Mouse (Mus musculus) gastrocnemius, adult 2 months (tissue): ENCODE data around the gene Myl4. TPM values are rescaled to one million over a fixed set of nuclear protein-coding genes. Genes with fewer than 3 reads are reported as not detected.

Experiments
- DNase-seq: peaks from one replicate; pipeline ENCODE4 v3.0.0; 2022
- H3K27ac ChIP-seq: fragments of 200-600 bp; 2 replicates; pipeline ENCODE4 v1.8.1; 2022; ENCODE audit warnings: mild to moderate bottlenecking
- H3K4me3 ChIP-seq: fragments of 200-600 bp; 2 replicates; pipeline ENCODE4 v1.8.1; 2022; ENCODE audit warnings: mild to moderate bottlenecking, moderate library complexity
- CTCF ChIP-seq: fragments of 200-600 bp; IDR thresholded peaks from 2 replicates; pipeline ENCODE4 v1.8.1; 2022; ENCODE audit warnings: antibody characterized with exemption, mild to moderate bottlenecking, moderate library complexity
- intact Hi-C: fragments of 180-260 bp; cut with DNase I; formaldehyde crosslinking; loops from one replicate; pipeline ENCODE4 v1.15.1; 2025
- total RNA-seq, 2 experiments: library from RNA; stranded (reverse); gene quantifications; 2 replicates each; pipeline ENCODE4 v1.2.3; 2021

Myl4 gene
- total RNA-seq, 2 experiments from 2014 or later: 2.9 to 8.1 TPM

GRCm38 (mm10) chr11:104590148-104590547 lies 39.7 kb downstream of the Myl4 start:
- TF ChIP-seq CTCF: no peak; the same call in none of the 2 replicates
- no peak overlapping the region for H3K4me3 ChIP-seq
- no peak overlapping the region for H3K27ac ChIP-seq
- DNase-seq: peak; percentile 79
- intact Hi-C loops: loop anchor here (5.0 to 10.0 kb wide), 2 partner anchors 72 to 535 kb away; partner anchors contain the start of gene Mettl2

DNA sequence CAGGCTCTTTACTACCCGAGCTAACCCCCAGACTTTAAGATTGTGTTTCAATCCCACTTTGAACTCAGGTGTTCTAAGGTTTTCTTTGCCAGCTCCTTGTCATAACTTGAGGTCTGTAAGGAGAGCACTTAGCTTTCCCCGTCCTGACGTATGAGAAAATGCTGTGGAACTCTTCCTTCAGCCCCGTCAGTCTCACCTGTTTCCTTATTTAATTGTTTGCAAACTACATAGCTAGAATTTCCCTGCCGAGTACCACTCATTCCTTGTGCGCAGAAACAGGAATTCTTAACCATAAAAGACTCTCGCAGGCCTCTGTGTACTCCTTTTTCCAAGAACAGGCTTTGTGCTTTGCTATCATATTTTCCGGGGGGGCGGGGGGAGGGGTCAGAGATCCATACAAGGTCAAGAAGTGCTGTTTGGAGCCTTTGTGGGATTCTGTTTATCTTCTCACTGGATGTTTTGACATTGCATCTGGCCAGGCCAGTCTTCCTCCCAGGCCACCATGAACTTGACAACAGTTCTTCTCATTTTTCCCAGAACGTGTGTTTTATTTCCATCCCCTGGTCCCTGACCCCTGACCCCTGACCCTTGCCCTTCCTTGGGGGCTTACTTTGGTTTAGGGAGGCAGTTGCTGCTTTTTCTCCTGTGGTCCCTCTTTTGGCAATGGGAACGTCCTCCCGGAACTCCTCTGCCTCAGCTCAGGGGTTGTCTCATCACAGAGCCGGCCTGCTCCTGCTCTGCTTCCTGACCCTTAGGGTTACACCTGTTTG lies 41.8 kb downstream of the Myl4 start:
- intact Hi-C loops: loop anchor here (5.0 to 10.0 kb wide), 2 partner anchors 70 to 533 kb away; partner anchors contain the start of gene Mettl2
- Histone ChIP-seq H3K27ac (no peak overlapping the region), H3K4me3 (no peak overlapping the region)
- no peak for TF ChIP-seq CTCF
- no peak for DNase-seq

- no peak overlapping the region for H3K4me3 ChIP-seq
- intact Hi-C loops: loop anchor here (10.0 kb wide), 1 partner anchor 528 kb away; the partner anchor contains the start of gene Mettl2
- DNase-seq: no peak
- H3K27ac ChIP-seq: no peak overlapping the region
- TF ChIP-seq CTCF: no peak
Observed at GRCm38 (mm10) chr11:104596365-104596764, 45.9 kb downstream of the Myl4 start.

- Histone ChIP-seq H3K27ac (no peak overlapping the region), H3K4me3 (no peak overlapping the region)
- intact Hi-C loops: loop anchor here (10.0 kb wide), 1 partner anchor 525 kb away; the partner anchor contains the start of gene Mettl2
- DNase-seq: no peak
- TF ChIP-seq CTCF: no peak
Observed at GRCm38 (mm10) chr11:104599265-104599945, 48.9 kb downstream of the Myl4 start.

GRCm38 (mm10) chr11:104600675-104601074 lies 50.2 kb downstream of the Myl4 start:
- Histone ChIP-seq H3K27ac (no peak overlapping the region), H3K4me3 (no peak overlapping the region)
- TF ChIP-seq CTCF: no peak
- no peak for DNase-seq
- intact Hi-C loops: no loop called here

DNA sequence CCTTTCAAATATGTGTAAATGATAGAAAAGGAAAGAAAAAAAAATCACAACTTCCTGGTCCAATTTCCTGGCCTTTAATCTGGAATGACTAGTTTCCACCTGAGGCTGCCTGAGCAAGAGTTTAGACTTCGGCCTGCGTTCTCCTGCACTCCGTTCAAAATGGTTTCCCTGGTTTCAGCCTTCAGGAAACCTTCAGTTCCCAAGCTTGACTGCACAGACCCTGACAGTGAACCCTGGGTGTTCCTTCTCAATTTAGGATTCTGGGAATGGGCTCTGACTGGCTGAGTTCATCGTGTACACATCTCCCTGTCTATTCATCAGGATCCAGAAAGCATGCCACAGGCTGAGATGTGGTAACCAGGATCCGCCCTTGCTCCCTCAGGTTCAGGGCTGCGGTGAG lies 53.7 kb downstream of the Myl4 start:
- intact Hi-C loops: no loop called here

DNA sequence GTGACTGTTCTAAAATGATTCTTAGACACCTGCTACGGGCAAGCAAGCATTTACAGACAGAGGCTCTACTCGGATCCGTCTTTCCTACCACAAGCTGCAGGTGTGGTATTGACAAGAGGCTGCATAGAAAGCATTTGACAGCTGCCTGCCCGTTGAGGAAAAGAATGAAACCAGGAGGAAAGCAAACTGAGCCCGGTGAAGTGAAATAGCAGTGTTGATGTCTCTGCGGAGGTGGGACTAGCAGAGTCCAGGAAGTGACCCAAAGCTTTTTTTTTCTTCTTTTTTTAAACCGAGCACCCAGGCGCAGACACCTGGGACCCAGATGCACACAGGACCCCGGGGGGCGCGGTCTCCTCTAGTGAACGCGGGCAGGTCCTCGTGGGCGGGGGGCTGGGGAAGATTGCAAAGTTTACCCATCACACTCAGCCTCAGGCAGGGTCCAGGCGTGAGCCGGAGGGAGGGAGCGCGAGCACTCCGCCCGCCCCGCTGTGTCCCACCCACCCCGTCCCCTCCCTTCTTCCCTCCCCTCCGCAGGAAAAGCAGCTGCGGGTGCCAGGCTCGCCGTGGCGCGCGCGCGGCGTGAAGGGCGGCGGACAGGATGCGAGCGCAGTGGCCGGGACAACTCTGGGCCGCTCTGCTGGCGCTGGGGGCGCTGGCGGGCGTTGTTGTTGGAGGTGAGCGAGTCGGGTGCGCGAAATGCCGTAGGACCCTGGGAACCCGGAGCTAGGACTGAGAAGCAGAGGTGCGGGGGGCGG lies 57.2 kb downstream of the Myl4 start, which contains the start of gene Itgb3:
Itgb3 (plus strand) TSS at position 510 of the 755 bp plus-strand sequence.
- peak; percentile 81 for DNase-seq
- TF ChIP-seq CTCF: peak; percentile 52
- H3K27ac ChIP-seq: peak within 1 kb of the TSS; percentile 79
- H3K4me3 ChIP-seq: peak within 1 kb of the TSS; percentile 73
- intact Hi-C loops: no loop called here

More for the DNA sequence above, 53.7 kb downstream of the Myl4 start:
- no peak for TF ChIP-seq CTCF
- no peak for DNase-seq
- no peak overlapping the region for H3K27ac ChIP-seq
- H3K4me3 ChIP-seq: no peak overlapping the region

GRCm38 (mm10) chr11:104608249-104608920 lies 57.9 kb downstream of the Myl4 start:
- TF ChIP-seq CTCF: no peak
- Histone ChIP-seq H3K27ac (peak overlapping the region; percentile 79), H3K4me3 (peak overlapping the region; percentile 73)
- intact Hi-C loops: no loop called here
- DNase-seq: no peak

DNA sequence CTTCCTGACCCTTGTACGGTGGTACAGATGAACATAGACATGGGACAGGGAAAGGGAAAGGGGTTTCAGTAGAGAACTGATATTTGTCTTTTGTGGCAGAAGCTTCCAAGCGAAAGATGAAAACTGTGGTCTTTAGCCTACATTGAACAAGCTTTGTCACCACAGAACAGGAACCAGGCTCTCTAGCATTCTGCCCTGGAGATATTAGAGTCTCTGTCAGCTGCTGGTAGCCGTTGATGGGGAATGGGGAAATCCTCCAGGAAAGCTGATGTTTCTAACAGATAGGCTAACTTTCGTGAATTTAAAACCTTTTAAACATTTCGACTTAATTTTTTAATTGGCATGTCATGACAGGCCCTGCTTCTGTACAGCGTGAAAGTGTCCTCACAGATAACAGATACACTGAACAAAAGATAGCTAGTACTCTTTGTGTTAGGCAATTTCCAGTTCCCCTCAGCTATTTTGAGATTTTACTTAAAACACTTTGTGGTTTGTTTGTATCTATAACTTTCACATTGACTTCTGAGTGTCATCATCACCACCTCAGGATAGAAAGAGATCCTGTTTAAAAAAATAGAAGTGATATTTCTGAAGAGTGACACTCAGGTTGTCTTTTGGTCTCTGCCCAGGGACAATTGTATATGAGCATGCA lies 58.7 kb downstream of the Myl4 start:
- peak overlapping the region; percentile 79; the same call in 1 of the 2 replicates for H3K27ac ChIP-seq
- intact Hi-C loops: no loop called here

GRCm38 (mm10) chr11:104609733-104610132 lies 59.3 kb downstream of the Myl4 start:
- intact Hi-C loops: no loop called here
- no peak for DNase-seq
- no peak for TF ChIP-seq CTCF
- Histone ChIP-seq H3K27ac (no peak overlapping the region), H3K4me3 (peak overlapping the region; percentile 36)

More for the DNA sequence above, 58.7 kb downstream of the Myl4 start:
- DNase-seq: no peak
- TF ChIP-seq CTCF: no peak
- peak overlapping the region; percentile 73 for H3K4me3 ChIP-seq

- DNase-seq: peak; percentile 35
- intact Hi-C loops: no loop called here
- H3K4me3 ChIP-seq: no peak overlapping the region
- TF ChIP-seq CTCF: no peak
- H3K27ac ChIP-seq: no peak overlapping the region
Observed at GRCm38 (mm10) chr11:104611579-104612151, 61.2 kb downstream of the Myl4 start.
